Mouse (Mus musculus): ENCODE measurements around the gene Cluh.

- TF ChIP-seq TAL1 (conservative IDR thresholded peaks at IDR 0.05; ENCODE audit: low read depth, low read length) (no peak), CTCF (IDR thresholded peaks at IDR 0.05; ENCODE audit: low read depth, low read length) (no peak), POLR2AphosphoS5 (IDR thresholded peaks at IDR 0.05; ENCODE audit: insufficient replicate concordance, low read depth, low read length) (no peak)
These were observed 9.7 kb upstream of the Cluh start for GRCm38 (mm10) chr11:74639628-74640027.
